Mouse (Mus musculus) forebrain, postnatal 0 days (tissue): ENCODE measurements at regions not wholly inside any gene's neighbourhood (a gene's known extent, or its start where the extent isn't known, plus 50 kb on each side); places are given as distances from the start of the nearest gene placed in this dataset.

ENCODE experiments used
- ATAC-seq: fragments of 200-750 bp; cut with Nextera tagmentation; 2 replicates; pipeline ENCODE4 v1.8.0; 2017; ENCODE audit warnings: mild to moderate bottlenecking, moderate library complexity
- DNase-seq: peaks from one replicate; pipeline ENCODE4 v3.0.0-alpha.2; 2015
- H3K27ac ChIP-seq: fragments of 300-500 bp; sonication (generic); 2 replicates; pipeline ENCODE4 v1.5.1; 2014; ENCODE audit warnings: low read depth, mild to moderate bottlenecking, antibody characterized with exemption, low read length, moderate library complexity, mixed read lengths
- H3K27me3 ChIP-seq: fragments of 300-500 bp; sonication (generic); 2 replicates; pipeline ENCODE4 v1.6.1; 2014; ENCODE audit warnings: mild to moderate bottlenecking, low read length, mixed read lengths; ENCODE audit not compliant: insufficient read depth
- H3K36me3 ChIP-seq: fragments of 300-500 bp; sonication (generic); 2 replicates; pipeline ENCODE4 v1.6.1; 2014; ENCODE audit warnings: mild to moderate bottlenecking, moderate library complexity; ENCODE audit not compliant: insufficient read depth
- H3K4me1 ChIP-seq: fragments of 300-500 bp; sonication (generic); 2 replicates; pipeline ENCODE4 v1.6.1; 2014; ENCODE audit warnings: antibody characterized with exemption; ENCODE audit not compliant: insufficient read depth
- H3K4me2 ChIP-seq: fragments of 300-500 bp; sonication (generic); 2 replicates; pipeline ENCODE4 v1.6.1; 2014; ENCODE audit warnings: low read depth, mild to moderate bottlenecking, moderate library complexity
- H3K4me3 ChIP-seq: fragments of 300-500 bp; sonication (generic); 2 replicates; pipeline ENCODE4 v1.5.1; 2014; ENCODE audit warnings: low read depth, low read length, mixed read lengths
- H3K9ac ChIP-seq: fragments of 300-500 bp; sonication (generic); 2 replicates; pipeline ENCODE4 v1.6.1; 2014; ENCODE audit warnings: mild to moderate bottlenecking
- H3K9me3 ChIP-seq: fragments of 300-500 bp; sonication (generic); 2 replicates; pipeline ENCODE4 v1.6.1; 2016; ENCODE audit warnings: low read length
- CTCF ChIP-seq: sonication (generic); IDR thresholded peaks from 2 replicates; pipeline ENCODE4 v1.5.1; 2016; ENCODE audit warnings: antibody characterized with exemption, control low read depth, low read depth
- WGBS: fragments of 180-500 bp; shearing (Covaris S2); extraction: QIAGEN DNeasy Blood & Tissue Kit; methylation state at CpG from one replicate; pipeline ENCODE4 v1.1.7; 2014; 5-methylcytosine and 5-hydroxymethylcytosine counted together

DNA sequence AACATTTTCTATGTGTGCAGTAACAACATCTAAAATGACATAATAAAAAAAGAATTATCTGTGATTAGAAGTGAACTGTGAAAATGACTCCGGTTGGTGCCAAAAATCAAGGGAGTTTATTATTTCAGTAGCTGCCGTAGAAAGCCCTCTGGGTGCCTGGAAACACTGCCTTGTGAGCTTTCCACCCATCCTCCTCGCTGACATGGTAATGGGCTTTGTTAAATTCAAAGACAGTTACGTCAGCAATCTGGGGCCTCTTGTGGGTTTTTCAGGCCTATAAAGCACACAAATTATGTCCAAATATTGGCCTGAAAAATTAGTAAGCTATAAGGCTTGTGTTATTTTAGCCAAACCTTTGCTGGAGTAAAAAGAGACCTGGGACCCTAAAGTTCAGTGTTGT lies 454.4 kb upstream of the Sox9 start:
- 31% methylated on average over 4 of the region's 4 CpGs for WGBS
- peak; percentile 4 for DNase-seq

DNA sequence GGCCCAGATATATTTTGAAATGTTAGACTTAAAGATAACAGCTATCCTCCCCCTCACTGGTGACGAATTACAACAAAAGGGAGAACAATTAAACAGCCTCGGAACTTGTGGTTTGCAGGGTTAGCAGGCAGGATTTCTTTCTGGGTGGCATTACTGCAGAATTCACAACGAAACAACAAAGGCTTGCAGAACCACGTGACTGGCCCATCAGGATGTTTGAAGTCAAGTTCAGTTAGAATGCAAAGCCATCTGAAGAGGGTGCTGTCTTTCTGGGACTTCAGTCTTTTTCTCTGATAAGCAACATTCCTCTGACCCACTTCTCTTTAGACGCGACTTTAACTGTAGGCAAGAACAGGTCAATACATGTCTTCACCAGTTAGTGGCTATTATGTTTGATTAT lies 436.9 kb upstream of the Sox9 start:
- no peak for DNase-seq
- H3K4me2 ChIP-seq: no peak overlapping the region
- H3K9me3 ChIP-seq: no peaks in the 10 kb centered on the region
- 50% methylated on average over 6 of the region's 6 CpGs for WGBS
- no peak overlapping the region for H3K9ac ChIP-seq
- no peaks in the 10 kb centered on the region for H3K4me1 ChIP-seq
- no peak overlapping the region for H3K27ac ChIP-seq
- H3K36me3 ChIP-seq: no peaks in the 10 kb centered on the region
- H3K27me3 ChIP-seq: no peaks in the 10 kb centered on the region
- TF ChIP-seq CTCF: no peak
- no peak for ATAC-seq
- no peak overlapping the region for H3K4me3 ChIP-seq

More for the DNA sequence above, 454.4 kb upstream of the Sox9 start:
- no peaks in the 10 kb centered on the region for H3K9me3 ChIP-seq
- no peak overlapping the region for H3K4me3 ChIP-seq
- no peak for TF ChIP-seq CTCF
- no peak overlapping the region for H3K4me2 ChIP-seq
- H3K4me1 ChIP-seq: no peaks in the 10 kb centered on the region
- no peak overlapping the region for H3K27ac ChIP-seq
- ATAC-seq: no peak
- no peak overlapping the region for H3K9ac ChIP-seq
- no peaks in the 10 kb centered on the region for H3K27me3 ChIP-seq
- no peaks in the 10 kb centered on the region for H3K36me3 ChIP-seq

DNA sequence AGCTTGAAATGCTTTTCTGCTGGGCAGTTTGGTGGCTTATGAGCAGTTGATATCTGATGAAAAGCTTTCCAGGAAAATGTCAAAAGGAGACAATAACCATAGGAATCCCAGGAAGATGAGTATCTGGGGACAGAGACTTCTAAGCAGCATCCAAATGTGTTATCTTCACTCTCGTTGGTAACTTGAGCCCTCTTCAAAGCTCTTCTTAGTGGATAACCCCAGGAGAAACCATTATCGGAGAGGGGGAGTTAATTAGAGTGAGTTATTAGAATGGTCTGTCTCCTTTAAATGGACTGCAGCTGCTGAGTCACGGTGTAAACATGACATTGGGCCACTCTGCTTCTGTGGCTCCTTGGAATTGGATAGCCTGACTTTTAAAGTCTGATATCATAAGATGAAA lies 436.4 kb upstream of the Sox9 start:
- H3K27me3 ChIP-seq: no peaks in the 10 kb centered on the region
- no peaks in the 10 kb centered on the region for H3K9me3 ChIP-seq
- no peak overlapping the region for H3K4me2 ChIP-seq
- no peak overlapping the region for H3K9ac ChIP-seq
- no peaks in the 10 kb centered on the region for H3K36me3 ChIP-seq
- ATAC-seq: no peak
- no peak for TF ChIP-seq CTCF
- no peaks in the 10 kb centered on the region for H3K4me1 ChIP-seq
- no peak for DNase-seq
- no peak overlapping the region for H3K4me3 ChIP-seq
- no peak overlapping the region for H3K27ac ChIP-seq
- WGBS: 28% methylated on average over 3 of the region's 3 CpGs

DNA sequence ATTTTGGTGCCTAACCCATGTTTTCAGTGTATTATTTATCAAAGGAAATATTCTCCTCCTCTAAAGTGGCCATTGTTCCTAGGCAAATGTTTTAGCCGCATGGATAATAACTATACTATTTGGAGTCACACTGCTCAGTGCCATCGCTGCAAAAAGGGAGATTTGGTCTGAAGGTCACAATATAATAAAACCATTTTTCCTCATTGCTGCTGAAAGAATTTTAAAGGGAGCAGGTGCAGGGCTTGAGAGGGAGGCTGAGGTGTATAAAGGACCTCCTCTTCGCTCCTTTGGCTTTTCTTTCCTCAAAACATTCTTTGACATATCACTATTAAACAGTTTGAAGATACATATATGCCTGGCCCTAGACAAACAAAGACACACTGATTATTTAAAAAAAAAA lies 435.9 kb upstream of the Sox9 start:
- Histone ChIP-seq H3K9me3 (no peaks in the 10 kb centered on the region), H3K9ac (no peak overlapping the region), H3K4me1 (no peaks in the 10 kb centered on the region), H3K4me2 (no peak overlapping the region), H3K4me3 (no peak overlapping the region), H3K36me3 (no peaks in the 10 kb centered on the region), H3K27me3 (no peaks in the 10 kb centered on the region), H3K27ac (no peak overlapping the region)
- no peak for ATAC-seq
- DNase-seq: no peak
- TF ChIP-seq CTCF: no peak
- 84% methylated on average over 3 of the region's 3 CpGs for WGBS

DNA sequence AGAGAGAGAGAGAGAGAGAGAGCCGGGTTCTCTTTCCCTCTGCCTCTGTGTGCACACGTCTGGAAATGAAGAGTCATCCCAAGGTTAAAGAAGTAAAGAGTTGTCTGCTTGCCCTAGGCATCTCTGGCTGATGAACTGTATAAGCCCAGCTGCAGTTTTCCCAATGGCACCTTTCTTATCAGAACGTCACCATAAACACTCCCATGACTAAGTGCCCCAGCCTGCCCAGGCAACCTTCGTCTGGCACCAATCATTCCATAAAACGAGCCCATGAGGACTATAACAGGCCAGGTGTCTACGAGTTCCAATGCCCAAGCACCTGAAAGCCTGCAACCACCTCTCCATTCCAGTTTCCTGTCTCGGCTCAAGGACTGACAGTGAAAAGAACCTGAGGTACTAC lies 435.5 kb upstream of the Sox9 start:
- Histone ChIP-seq H3K36me3 (no peaks in the 10 kb centered on the region), H3K9ac (no peak overlapping the region), H3K4me2 (no peak overlapping the region), H3K27me3 (no peaks in the 10 kb centered on the region), H3K9me3 (no peaks in the 10 kb centered on the region), H3K4me1 (no peaks in the 10 kb centered on the region), H3K27ac (no peak overlapping the region), H3K4me3 (no peak overlapping the region)
- TF ChIP-seq CTCF: no peak
- WGBS: 85% methylated on average over 7 of the region's 7 CpGs
- ATAC-seq (no peak), DNase-seq (no peak)

DNA sequence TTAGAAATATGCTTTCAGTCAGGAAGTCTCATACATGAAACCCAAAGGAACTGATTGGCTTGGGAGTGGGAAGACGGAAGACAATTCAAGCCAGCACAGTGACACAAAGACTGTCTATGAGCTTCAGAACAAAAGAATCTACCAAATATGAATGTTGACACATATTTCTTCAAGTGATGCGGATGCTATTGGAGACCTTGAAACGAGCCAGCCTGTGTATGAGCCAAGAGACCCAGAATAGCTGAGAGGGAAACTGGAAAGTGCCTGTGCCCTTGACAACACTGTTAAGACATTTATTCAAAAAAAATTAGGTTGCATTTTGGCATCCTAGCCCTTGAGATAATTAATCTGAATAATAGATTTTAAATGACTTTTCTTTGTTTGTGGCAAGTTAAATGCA lies 426.7 kb upstream of the Sox9 start:
- DNase-seq (no peak), ATAC-seq (no peak)
- Histone ChIP-seq H3K4me3 (no peak overlapping the region), H3K9me3 (no peaks in the 10 kb centered on the region), H3K36me3 (no peaks in the 10 kb centered on the region), H3K4me2 (no peak overlapping the region), H3K4me1 (no peaks in the 10 kb centered on the region), H3K27me3 (no peaks in the 10 kb centered on the region), H3K27ac (no peak overlapping the region), H3K9ac (no peak overlapping the region)
- WGBS: 86% methylated on average over 3 of the region's 3 CpGs
- TF ChIP-seq CTCF: no peak

DNA sequence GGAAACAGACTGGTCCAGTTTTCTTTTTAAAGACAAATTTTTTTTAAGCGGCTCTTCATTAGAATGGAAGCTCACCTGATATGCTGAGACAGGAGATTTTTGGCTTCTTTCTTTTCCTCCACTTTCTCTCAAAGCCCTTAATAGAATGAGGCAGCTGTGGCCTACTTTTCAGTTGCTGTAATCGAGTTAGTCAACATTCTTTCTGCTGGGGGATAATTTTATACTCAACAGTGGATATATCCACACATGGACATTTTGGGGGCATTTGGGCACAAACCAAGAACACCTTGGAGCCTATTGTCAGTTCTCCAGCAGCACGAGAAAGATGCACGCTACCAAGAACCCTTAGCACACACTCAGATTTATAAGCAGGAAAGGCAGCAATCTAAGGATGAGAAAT lies 415.3 kb upstream of the Sox9 start:
- DNase-seq (no peak), ATAC-seq (no peak)
- no peaks in the 10 kb centered on the region for H3K27me3 ChIP-seq
- H3K4me2 ChIP-seq: no peak overlapping the region
- no peak for TF ChIP-seq CTCF
- H3K9me3 ChIP-seq: no peaks in the 10 kb centered on the region
- H3K9ac ChIP-seq: no peak overlapping the region
- WGBS: 89% methylated on average over 4 of the region's 4 CpGs
- no peaks in the 10 kb centered on the region for H3K36me3 ChIP-seq
- no peaks in the 10 kb centered on the region for H3K4me1 ChIP-seq
- no peak overlapping the region for H3K27ac ChIP-seq
- no peak overlapping the region for H3K4me3 ChIP-seq

DNA sequence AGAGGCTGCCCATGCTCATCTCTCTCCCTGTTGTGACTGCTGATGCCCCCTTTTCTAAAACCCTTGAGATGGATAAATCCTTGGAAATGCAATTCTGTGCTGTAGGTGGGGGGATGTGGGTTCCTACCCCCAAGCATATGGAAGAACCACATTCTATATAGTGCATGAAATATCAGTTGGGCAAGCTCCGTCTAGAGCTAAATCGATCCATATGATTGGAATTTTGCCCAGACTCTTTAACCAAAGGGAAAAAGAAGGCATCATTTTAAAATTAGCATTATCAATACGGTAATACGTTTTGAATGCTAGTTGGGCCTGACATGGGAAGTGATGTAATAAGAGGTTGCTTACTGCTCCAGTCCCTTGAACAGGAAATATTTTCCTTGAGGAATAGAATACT lies 411.1 kb upstream of the Sox9 start:
- H3K27ac ChIP-seq: no peak overlapping the region
- 63% methylated on average over 4 of the region's 4 CpGs for WGBS
- no peaks in the 10 kb centered on the region for H3K36me3 ChIP-seq
- H3K9me3 ChIP-seq: no peaks in the 10 kb centered on the region
- H3K9ac ChIP-seq: no peak overlapping the region
- H3K27me3 ChIP-seq: no peaks in the 10 kb centered on the region
- H3K4me1 ChIP-seq: no peaks in the 10 kb centered on the region
- no peak overlapping the region for H3K4me3 ChIP-seq
- DNase-seq (no peak), ATAC-seq (no peak)
- H3K4me2 ChIP-seq: no peak overlapping the region
- no peak for TF ChIP-seq CTCF
